Mouse (Mus musculus): ENCODE measurements at regions not wholly inside any gene's neighbourhood (a gene's known extent, or its start where the extent isn't known, plus 50 kb on each side); places are given as distances from the start of the nearest gene placed in this dataset.

- TF ChIP-seq TAL1 (conservative IDR thresholded peaks at IDR 0.05; ENCODE audit: low read depth, low read length) (no peak), CTCF (IDR thresholded peaks at IDR 0.05; ENCODE audit: low read depth, low read length) (no peak), GATA2 (IDR thresholded peaks at IDR 0.05; ENCODE audit: borderline replicate concordance, low read depth, low read length) (no peak), GATA1 (IDR thresholded peaks at IDR 0.05; ENCODE audit: borderline replicate concordance, low read length) (no peak), POLR2AphosphoS5 (IDR thresholded peaks at IDR 0.05; ENCODE audit: insufficient replicate concordance, low read depth, low read length) (no peak)
These were observed 53.1 kb upstream of the Ctla4 start for GRCm38 (mm10) chr1:60833668-60834067.

Data from G1E (cell line).